Mouse (Mus musculus) testis, postnatal 14 days (tissue): ENCODE data around the gene Dlk1.
"Not testable (repeated sequence)": the region's sequence is repeated elsewhere in the genome, so short reads cannot be mapped to it uniquely, and the experiment has no call there.

Experiments used
- DNase-seq: peaks from one replicate; pipeline ENCODE4 v3.0.0; 2021; ENCODE audit warnings: low spot score

Dlk1 gene

GRCm38 (mm10) chr12:109439974-109440373, 12.6 kb upstream of the Dlk1 start:
- no peak for DNase-seq

DNA sequence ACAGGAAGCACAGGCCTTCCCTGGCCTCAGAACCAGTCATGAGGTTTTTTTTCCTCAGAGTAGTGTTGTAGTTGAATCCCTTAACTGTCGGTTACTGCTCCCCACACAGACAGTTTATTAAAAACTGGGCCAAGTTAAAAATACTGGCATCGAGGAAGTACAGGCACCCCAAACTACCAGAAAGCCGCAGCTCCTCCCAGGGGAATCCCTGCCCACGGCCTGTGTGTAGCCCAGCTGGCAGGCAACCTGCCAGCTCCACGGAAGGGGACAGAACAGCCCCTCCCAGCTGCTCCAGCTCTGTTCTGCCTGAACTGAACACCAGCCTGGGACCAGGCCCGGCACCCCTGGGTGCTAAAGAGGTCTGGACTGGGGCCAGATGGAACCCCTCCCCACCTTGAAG, 11.3 kb upstream of the Dlk1 start:
- DNase-seq: no peak

DNA sequence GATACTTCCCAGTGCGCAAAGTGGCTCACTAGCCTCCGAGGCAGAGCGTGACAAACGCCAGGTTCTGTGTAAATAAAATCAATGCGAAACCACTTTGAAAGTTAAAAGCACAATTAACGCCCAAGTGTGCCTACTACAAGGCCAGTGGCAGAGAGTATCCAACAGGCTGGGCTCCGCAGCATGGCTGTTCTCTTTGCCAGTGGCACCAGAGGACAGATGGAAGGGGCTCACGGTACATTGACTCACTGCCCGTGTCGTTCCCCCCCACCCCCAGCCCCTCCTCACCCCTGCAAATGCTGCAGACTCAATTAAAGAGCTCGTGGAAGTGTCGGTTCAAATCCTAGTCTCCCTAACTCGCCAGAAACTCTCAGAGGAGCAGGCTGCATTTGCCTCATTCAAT, 10.5 kb upstream of the Dlk1 start:
- DNase-seq: no peak

- DNase-seq: no peak
Observed at GRCm38 (mm10) chr12:109443276-109443675, 9.3 kb upstream of the Dlk1 start.

DNA sequence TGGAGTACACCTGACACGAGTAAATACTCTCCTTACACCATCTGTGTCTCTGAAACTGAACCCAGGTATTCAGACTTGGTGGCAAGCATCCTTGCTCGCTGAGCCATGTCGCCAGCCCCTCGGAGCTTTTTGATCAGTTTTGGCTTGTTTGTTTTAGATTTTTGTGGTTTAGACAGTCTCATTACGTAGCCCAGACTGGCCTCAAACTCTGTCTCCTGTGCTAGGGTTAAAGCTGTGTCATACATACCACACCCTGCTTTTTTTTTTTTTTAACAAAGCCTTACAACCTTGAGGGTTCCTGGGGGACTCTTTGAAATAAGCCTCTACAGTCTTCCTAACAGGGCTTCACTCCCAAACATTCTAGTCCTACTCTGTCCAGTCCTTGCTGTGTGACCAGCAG, 7.6 kb upstream of the Dlk1 start:
- DNase-seq: no peak

DNA sequence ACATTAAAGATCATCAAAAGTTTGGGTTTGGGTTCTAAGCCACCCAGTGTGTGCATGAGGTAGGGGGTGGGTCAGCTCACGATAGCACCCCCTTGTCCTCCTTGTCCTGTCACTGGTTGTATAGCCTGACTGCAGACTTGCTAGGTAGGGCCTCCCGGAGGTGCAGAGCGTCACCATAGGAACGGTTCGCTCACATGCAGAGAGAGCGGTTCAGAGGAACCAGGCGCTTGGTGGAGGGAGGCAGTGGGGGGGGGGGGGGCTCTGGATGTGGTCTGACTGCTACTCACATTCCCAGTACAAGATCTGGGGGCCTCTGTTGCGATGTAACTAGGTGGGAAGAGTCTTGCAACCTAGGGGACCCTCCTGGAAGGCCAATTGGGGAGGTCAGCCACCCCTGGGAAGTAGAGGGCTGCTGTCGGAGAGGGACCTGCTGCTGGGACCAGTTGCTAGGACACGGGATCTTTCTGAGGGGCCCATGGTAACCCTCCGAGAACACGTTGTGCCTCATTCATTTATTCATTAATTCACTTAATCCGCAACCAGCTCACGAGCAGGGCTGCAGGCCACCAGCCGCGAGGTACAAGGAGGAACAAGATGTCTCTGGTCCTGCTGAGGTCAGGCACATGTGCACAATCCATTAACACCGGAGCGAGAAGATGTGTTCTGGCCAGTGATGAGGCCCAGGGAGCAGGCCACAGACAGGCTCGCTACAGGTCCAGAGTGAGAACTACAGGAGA, 7.0 kb upstream of the Dlk1 start:
- DNase-seq: peak; percentile 31

- DNase-seq: no peak
Observed at GRCm38 (mm10) chr12:109446236-109446941, 6.2 kb upstream of the Dlk1 start.

DNA sequence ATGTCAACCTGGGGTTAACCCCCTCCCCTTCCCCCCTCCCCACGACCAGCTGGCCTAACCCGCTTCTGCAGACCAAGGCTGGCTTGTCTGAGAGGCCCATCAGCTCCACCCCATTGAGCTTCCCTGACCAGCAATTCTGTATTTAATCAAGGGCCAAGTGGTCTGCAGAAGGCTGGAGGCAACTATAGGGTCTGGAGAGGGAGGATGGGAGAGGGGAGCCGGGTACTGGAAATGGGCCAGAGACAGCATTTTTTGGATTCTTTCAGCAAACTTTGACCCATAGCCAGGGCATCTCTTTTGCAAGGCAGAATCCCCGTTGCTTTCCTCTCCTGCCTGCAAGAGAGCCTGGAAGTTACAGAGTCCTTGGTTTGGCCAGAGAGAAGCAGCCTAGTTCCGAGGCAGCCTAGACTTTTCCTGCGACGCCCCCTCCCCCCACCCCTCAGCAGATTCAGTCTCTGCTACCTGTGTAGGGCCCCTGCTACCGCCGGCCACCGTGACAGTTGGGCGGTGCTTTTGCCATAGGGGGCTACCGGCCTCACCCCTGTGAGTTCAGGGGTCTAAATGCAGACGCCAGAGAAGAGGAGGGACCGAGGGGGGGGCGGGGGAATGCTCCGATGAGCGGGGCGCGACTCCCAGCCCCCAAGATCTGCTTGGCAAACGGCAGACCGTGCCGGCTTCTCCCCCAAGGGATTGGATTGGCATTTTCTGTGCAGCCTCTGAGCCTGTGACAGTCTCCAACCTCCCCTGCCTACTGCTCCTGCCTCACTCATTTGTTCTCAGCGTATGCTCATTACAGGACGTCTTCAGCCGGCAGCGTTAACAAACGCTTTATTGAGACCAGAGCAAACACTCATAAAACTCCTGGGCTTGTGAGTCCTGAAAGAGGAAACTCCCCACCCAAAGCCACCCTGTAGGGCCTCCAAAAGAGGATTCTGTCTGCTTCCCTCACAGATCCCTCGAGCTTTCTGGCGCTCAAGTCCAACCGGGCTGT, 2.9 kb upstream of the Dlk1 start:
- no peak for DNase-seq

GRCm38 (mm10) chr12:109453065-109453997, 708 bp downstream of the Dlk1 start:
- DNase-seq: peak; percentile 31

- no peak for DNase-seq
Observed at GRCm38 (mm10) chr12:109454137-109454536, 1.5 kb downstream of the Dlk1 start.

DNA sequence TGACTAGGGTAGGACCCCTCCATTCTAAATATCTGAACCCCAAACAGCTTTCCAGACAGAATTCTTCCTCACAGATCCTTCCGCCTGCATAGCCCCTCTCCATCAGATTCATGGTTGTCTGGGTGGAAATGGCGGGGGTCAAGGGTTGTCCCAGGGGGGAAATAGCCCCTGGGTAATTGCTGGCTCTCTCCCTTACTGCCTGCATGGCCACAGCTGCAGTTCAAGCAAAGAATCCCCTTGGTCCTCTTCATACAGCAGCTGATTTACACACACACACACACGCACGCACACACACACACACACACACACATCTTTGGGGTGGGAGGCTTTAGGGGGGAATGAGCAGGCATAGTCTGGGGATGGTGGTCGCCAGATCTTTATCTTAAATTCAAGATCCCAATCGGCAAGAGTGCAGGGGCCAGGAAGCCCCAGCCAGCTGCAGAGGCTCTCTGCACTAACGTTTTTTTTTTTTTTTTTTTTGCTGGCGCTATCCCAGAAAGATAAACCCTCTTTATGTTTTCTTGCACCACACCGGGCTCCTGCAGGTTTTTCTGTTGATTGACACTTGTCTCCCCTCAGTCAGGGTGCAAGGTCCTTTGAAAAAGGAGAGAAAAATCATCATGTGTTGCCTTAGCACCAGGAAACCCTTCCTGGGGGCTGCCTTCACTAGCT, 4.0 kb downstream of the Dlk1 start:
- DNase-seq: no peak

- DNase-seq: no peak
Observed at GRCm38 (mm10) chr12:109457836-109458235, 5.2 kb downstream of the Dlk1 start.

DNA sequence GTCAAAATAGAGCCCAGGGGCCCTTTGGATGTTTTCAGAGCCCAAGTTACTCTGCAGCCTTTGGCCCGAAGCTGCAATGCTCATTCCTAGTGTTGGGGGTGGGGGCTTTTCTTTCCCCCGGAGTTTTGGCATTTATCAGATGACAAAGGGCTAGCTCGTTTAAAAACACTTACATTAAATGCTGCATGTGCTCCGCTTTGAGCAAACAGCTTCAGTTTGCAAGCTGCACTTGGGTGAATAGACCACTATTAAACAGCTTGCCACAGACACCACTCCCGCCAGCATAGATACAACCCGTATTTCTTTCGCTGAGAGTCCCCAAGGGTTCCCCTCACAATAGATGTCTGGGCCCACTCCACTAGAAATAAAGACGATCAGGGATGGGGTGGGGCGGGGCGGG, 6.3 kb downstream of the Dlk1 start:
- DNase-seq: no peak

- DNase-seq: no peak
Observed at GRCm38 (mm10) chr12:109459481-109460401, 7.1 kb downstream of the Dlk1 start.

- no peak for DNase-seq
Observed at GRCm38 (mm10) chr12:109462594-109462993, 10.0 kb downstream of the Dlk1 start.

- DNase-seq: not testable (repeated sequence)
Observed at GRCm38 (mm10) chr12:109467417-109467816, 14.8 kb downstream of the Dlk1 start.

DNA sequence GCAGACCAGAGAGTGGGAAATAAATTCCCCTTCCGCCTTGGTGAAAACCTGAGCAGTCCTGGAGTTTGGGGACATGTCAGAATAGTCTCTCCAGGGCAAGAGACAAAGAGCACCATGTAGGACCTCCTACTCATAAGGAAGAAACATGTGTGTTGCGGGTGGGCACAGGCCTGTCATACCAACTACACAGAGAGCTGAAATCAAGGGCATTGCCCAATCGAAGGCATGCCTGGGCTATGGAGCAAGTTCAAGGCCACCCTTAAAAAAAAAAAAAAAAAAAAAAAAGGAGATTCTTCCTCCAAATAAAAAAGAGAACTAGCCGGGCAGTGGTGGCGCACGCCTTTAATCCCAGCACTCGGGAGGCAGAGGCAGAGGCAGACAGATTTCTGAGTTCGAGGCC, 17.2 kb downstream of the Dlk1 start:
- DNase-seq: no peak

DNA sequence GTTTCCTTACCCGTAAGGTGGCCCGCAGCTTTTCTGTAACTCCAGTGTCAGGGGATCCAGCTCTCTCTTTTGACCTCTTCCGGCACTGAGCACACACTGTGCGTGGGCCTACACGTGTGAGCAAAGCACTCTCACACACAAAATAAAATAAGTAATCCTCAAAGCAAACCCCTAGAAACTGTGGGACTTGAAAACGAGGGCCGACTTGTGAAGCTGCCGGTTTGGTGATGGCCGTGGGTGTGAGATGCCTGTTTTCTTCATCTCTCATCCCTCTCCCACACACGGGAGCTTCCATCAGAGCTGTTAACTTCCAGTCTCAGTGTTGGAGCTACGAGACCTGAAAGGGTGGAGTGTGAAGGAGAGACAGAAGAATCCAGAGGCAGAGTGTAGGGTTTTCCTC, 20.0 kb downstream of the Dlk1 start:
- no peak for DNase-seq

DNA sequence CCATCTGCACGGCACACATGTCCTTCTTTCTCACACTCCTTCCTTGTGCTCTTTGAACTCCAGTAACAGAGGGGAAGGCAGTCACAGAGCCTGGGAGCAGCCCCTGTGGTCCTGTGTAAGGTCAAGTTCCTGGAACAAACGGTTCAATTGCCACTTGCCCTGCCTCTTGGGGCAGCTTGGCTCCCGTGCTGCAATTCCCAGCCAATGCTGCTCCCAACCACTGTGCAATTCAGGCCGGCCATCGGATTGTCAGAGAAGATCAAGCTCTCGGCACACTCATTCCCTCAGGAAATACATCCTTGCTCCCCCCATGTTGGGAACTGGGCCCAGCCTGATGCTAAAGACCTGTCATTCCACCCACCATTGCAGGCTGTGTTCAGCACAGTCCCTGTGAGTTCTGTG, 21.0 kb downstream of the Dlk1 start:
- DNase-seq: peak; percentile 38

- no peak for DNase-seq
Observed at GRCm38 (mm10) chr12:109474187-109474606, 21.6 kb downstream of the Dlk1 start.
